Mouse (Mus musculus) brown adipose tissue, adult 24 weeks (tissue): Measurements from ENCODE around the gene Cenpj. TPM values are rescaled to one million over a fixed set of nuclear protein-coding genes. Genes with fewer than 3 reads are reported as not detected.

Experiments
- H3K27ac ChIP-seq: fragments of 200-500 bp; replicated peaks from 2 replicates; pipeline ENCODE4 v1.5.1; 2012; ENCODE audit warnings: low read depth, mild to moderate bottlenecking, low read length
- H3K4me1 ChIP-seq: fragments of 200-500 bp; 2 replicates; pipeline ENCODE4 v1.6.1; 2012; ENCODE audit warnings: low read length, mixed read lengths; ENCODE audit not compliant: control insufficient read depth, insufficient read depth, insufficient read length
- H3K4me3 ChIP-seq: fragments of 200-500 bp; 2 replicates; pipeline ENCODE4 v1.5.1; 2012; ENCODE audit warnings: low read depth, mild to moderate bottlenecking, low read length, moderate library complexity; ENCODE audit not compliant: insufficient read depth
- polyA plus RNA-seq: library from polyadenylated mRNA; stranded (reverse); fragments of >200 nt; gene quantifications from 2 replicates; pipeline ENCODE4 v1.2.4, GENCODE M21; 2012; ENCODE audit not compliant: missing spikeins, insufficient read depth, insufficient read length

Cenpj gene
- polyA plus RNA-seq, 1 experiment, result 3.2 TPM

DNA sequence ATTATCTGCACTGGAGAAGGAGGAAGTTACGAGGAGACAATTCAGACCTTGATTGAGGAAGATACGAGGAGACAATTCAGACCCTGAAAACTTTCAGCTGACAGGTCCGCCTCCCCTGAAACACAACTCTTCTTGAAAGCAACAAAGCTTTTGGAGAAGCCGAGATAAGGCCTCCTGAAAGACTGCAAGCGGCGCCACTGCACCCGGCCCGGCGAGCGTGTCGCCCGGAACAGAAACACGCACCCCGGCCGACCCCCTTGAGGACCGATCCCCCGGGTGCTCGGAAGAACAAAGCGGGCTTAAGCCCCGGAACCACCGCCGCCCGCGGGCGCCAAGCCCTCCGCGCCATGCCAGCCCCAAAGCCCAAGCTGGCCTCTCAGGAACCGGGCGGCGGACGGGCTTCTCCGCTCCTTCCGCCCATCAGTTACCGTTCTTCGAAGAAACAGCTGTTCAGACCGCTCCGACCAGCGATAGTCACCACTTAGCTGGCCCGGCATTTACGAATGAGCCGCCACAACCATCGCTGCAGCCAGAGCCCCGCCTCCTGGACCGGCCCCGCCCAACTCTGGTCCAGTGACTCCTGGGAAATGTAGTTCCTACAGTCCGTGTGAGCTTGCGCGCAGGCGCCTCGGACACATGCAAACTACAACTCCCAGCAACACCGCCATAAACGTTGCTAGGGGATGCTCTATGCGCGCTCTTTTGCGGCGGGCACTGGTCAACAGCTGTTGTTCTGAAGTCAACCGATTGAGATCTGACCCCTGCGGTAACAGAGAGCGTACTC lies 3.7 kb downstream of the Cenpj start:
- H3K27ac ChIP-seq, result no peak overlapping the region
- H3K4me1 ChIP-seq, result peaks cover 4% of the 10 kb centered on the region; the same call in 1 of the 2 replicates
- peak overlapping the region; percentile 71 for H3K4me3 ChIP-seq

DNA sequence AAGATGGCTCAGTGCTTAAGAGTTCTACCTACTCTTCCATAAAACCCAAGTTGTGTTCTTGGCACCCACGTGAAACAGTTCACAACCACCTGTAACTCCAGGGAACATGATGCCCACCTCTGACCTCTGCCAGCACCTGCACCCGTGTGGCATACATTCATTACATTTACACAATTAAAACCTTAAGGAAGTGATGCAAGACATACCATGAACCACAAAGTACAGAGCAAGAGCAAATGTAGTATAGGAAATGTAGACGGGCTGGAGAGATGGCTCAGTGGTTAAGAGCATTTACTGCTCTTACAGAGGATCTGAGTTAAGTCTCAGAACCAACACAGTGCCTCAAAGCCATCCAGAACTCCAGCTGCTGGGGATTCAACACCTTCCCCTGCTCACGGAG lies 6.2 kb downstream of the Cenpj start:
- Histone ChIP-seq H3K27ac (no peak overlapping the region), H3K4me1 (no peaks in the 10 kb centered on the region), H3K4me3 (no peak overlapping the region)

DNA sequence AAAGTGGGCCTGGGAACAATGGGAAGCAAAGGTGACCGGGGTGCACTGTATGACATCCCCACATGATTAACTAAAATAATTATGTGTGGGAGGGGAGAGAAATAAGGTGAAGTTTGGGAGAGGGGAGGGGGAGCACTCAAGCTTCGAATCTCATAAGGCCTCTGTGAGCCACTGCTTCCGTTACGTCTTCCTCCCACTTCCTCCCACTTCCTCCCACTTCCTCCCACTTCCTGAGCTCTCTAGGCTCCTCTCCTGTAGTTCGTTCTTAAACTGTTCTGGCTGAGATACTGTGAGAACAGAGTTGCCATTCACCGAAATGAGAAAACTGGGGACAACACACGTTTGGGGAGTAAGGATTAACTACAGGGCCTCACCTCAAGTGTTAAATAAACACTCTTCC lies 7.7 kb downstream of the Cenpj start:
- no peak overlapping the region for H3K27ac ChIP-seq
- H3K4me1 ChIP-seq, result no peaks in the 10 kb centered on the region

DNA sequence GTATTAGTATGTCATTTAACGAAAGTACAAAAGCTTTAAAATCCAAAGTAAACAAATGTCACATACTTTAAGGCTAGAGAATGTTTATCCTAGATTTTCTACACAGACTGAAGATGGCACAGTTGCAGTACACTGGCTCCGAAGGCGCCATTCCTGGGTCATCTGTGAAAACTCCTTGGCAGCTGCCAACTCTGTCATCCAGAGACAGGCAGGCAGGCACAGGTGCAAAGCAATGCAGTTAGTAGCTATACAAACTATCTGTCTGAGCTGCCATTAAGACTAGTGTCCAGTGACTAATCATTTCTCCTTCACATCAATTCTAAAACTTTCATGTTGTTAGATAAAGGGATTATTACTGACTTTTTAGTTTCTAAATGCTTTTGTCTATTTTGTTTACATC lies 16.1 kb downstream of the Cenpj start:
- H3K4me1 ChIP-seq, result no peaks in the 10 kb centered on the region
- H3K27ac ChIP-seq, result no peak overlapping the region
- H3K4me3 ChIP-seq, result no peak overlapping the region

More for the DNA sequence above, 7.7 kb downstream of the Cenpj start:
- H3K4me3 ChIP-seq, result no peak overlapping the region

DNA sequence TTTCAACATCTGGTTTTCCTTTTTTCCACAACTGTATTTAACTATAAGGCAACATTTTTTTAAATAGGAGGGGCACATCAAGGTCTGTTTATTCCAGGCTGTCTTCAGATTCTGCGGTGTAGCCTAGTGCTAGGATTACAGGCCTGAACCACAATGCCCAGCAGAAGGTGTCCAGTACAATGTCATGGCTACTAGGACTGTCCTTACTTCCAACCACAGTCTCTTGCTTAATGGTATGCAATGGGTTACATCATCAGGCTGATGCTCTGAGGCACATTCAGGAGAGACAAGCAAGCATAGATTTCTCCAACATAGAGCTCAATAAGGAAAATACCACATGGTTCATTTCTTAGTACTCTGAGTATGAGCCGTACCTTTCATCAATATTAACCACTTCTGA lies 20.5 kb downstream of the Cenpj start:
- H3K4me1 ChIP-seq, result no peaks in the 10 kb centered on the region
- no peak overlapping the region for H3K27ac ChIP-seq
- H3K4me3 ChIP-seq, result no peak overlapping the region

DNA sequence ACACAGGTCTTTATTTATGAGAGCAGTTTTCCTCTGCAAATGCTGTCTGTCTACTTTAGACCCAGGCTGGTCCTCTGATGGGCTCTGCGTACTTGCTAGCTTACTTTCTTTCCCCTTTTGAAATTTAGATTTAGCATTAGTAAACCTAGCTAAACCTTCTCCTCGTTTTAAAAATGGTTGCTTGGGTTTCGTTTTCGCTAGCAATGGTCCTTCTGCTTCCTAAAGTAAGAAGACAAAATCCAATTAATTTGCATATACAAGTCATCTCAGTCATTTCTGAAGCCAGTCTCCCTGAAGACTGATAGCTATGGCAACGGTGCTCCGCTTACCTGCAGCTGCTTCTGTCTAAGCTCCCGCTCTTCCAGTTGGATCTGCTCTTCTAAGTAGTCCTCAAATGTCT lies 21.9 kb downstream of the Cenpj start:
- Histone ChIP-seq H3K27ac (no peak overlapping the region), H3K4me1 (no peaks in the 10 kb centered on the region), H3K4me3 (no peak overlapping the region)

DNA sequence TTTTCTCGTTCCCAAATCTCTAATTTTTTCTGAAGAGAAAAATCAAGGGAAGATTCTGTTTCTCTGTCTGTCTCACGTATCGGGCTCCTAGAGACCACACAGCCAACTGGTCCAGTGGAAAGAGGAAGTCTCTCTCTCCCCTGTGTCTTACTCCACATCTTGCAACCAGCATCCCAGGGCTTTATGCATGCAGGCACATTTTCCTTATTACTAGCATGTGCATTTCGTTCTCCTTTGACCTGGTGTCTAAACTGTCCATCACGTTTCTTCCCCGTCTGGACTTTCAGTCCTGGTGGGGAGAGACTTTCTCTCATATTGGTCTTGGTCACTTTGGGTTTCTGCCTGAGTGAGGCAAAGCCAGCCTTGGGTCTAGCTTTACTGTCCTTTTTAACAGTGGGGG lies 22.3 kb downstream of the Cenpj start:
- Histone ChIP-seq H3K27ac (no peak overlapping the region), H3K4me3 (no peak overlapping the region), H3K4me1 (no peaks in the 10 kb centered on the region)

DNA sequence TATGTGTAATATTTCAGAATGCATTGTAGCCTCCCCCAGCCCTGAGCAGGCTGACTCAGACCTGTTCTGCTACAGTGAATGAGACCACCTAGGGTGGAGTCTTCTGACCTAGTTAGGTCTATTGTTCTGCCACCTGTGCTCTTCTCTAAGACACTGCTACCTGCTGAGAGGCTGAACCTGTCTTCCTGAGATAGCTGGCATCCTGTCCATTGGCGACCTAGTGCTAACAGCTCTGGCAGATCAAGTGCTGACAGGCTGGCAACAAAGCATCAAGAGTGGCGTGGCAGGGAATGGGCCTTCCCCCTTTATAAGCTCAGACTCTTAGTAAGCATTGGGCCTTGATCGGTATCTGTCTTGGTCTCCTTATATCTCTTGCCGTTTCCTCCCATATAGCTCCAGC lies 24.3 kb downstream of the Cenpj start:
- H3K27ac ChIP-seq, result no peak overlapping the region
- H3K4me3 ChIP-seq, result no peak overlapping the region
- no peaks in the 10 kb centered on the region for H3K4me1 ChIP-seq

DNA sequence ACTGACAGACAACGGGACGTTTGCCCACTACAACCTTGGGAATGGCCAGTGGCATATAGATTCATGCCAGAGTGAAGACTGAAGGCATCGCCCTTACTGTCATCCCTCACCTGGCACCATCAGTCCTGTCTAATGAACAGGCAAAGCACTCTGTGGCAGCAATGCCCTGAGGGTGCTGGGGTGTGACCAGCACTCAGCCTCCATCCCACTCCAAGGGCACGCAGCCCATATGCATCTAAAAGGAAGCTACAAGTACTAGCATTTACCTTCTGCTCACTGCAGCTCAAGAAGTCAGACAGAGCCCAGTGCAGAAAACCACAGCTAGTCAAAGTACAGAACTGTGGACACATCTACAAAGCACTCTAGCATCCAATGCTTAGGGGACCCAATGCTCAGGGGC lies 29.7 kb downstream of the Cenpj start:
- no peaks in the 10 kb centered on the region for H3K4me1 ChIP-seq
- H3K4me3 ChIP-seq, result no peak overlapping the region
- no peak overlapping the region for H3K27ac ChIP-seq

DNA sequence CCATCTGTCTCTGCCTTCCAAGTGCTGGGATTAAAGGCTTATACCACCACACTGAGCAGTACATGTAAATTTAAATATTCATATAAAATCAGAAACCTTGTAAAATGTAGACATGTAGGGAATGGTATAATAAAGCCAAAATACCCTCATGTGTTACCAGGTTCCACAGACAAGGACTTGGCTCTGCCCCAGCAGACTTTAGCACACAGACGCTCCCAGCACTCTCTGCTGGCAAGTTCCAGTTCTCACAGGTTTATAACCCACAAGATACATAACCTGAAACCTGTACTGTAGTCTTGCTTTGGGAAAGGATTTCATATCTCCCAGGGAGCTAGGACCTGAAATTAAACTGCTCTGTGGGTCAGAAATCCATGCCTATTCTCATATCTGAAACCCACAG lies 30.3 kb downstream of the Cenpj start:
- Histone ChIP-seq H3K4me1 (no peaks in the 10 kb centered on the region), H3K27ac (no peak overlapping the region), H3K4me3 (no peak overlapping the region)

DNA sequence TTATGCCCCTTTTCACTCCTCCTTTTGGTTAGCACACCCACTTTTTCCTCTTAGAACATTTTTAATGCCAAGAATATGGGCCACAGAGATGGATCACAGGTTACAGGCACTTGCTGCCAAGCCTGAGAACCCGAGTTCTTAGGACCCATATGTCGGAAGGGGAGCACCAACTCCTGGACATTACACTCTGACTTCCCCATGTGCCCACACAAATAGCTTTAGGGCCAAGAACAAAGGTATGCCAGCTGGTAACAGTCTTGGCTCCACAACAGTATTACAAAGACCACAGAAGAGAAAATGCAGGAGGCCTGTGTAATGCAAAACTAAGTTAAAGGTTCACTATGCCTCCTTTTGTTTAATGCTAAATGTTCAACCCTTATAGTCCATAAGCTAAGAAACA lies 44.4 kb downstream of the Cenpj start:
- no peaks in the 10 kb centered on the region for H3K4me1 ChIP-seq
- no peak overlapping the region for H3K27ac ChIP-seq
- H3K4me3 ChIP-seq, result no peak overlapping the region

DNA sequence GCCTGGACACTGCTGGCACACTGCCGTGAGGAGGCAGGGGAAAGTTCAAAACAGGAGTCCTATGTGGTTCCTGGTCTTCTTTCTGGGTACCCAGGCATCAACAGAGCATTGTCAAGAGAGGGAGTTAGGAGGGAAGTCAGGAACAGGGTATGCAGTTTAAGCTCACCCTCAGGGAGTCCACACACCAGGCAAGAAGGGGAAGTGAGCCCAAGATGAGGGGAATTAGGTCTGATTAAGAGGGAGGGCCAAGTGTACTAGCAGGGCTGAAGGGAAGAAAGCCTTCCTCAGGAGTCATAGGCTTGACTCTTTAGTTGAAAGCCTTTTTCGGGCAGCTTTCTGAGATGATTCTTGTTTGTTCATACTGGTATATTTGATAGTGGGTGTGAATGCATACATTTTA lies 60.5 kb downstream of the Cenpj start:
- no peak overlapping the region for H3K4me3 ChIP-seq
- no peak overlapping the region for H3K27ac ChIP-seq
- no peaks in the 10 kb centered on the region for H3K4me1 ChIP-seq

DNA sequence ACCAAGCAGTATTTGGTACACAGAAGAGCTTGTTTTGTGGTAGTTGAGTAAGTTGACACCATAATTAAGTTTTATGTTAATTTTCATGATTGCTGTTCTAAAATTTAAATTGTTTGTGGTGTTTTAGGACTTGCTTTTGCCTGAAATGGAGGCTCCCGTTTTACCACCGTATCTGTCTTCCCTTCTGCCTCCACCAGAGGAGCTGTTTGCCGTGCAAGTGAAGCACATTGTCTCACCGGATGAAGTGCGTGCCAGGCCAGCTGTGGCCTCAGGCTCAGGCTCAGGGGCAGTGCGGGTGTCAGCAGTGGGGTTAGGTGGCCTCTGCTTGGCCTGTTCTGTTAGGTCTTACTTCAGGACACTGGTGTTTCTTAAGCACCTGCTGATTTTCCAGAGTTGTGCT lies 63.1 kb downstream of the Cenpj start:
- Histone ChIP-seq H3K4me1 (no peaks in the 10 kb centered on the region), H3K27ac (no peak overlapping the region), H3K4me3 (no peak overlapping the region)

DNA sequence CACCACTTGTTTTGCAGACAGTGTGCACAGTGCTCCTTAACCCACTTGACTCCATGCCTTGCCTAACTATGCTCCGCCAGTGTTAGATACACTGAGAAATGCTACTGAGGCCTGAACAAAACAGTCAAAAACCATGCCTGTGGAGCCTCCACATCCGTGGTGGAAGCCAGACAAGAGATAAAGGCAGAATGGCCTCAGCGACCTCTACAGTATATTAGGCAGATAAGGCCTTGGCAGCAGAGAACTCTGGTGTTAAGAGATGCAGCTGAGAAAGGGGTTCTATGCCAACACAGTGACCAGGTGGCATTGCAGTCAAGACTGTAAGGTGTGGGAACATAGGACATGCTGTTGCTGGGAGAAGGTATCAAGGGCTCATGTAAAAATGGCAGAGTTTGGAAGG lies 68.5 kb downstream of the Cenpj start:
- Histone ChIP-seq H3K4me3 (no peak overlapping the region), H3K4me1 (no peaks in the 10 kb centered on the region), H3K27ac (no peak overlapping the region)

DNA sequence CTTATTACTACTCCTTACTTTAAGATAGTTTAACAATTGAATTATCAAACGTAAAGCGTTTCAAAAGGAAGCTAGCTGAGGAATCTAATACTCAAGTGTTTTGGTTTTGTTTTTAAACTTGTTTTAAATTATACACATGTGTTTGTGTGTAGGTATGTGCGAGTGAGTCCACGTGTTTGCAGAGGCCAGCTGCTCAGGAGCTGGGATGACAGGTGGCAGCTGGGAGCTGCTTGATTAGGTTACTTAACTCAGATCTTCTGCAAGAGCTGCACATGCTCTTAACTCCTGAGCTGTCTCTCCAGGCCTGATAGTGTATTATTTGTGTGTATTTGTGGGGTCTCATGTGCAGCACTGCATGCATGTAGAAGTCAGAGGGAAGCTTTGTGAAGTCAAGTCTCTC lies 72.8 kb downstream of the Cenpj start:
- Histone ChIP-seq H3K27ac (no peak overlapping the region), H3K4me3 (no peak overlapping the region), H3K4me1 (no peaks in the 10 kb centered on the region)

DNA sequence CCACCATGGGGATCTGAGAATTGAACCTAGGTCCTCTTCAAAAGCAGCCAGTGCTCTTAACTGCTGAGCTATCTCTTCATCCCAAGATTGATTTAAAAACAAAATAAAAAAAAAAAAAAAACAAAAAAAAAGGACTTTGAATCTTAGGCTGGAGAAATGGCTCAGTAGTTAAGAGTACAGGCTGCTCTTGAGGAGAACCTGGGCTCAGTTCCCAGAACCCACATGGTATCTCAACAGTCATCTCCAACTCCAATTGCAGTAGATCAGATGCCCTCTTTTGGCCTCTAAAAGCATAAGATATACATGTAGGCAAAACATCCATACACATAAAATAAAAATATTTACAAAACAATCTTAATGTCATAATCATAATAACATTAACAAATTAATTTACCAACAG lies 85.4 kb downstream of the Cenpj start:
- Histone ChIP-seq H3K4me3 (no peak overlapping the region), H3K27ac (no peak overlapping the region), H3K4me1 (no peaks in the 10 kb centered on the region)
